Mouse (Mus musculus) urinary bladder, postnatal 36 days (tissue): ENCODE measurements around the gene Bsn.
A peak's percentile ranks its signal among the peaks of the same experiment; 100 is the strongest.

Experiments
- DNase-seq, 2 experiments: peaks; one replicate each; pipeline ENCODE4 v3.0.0; 2022; ENCODE audit warnings: low spot score in 2 of 2, mixed read lengths in 1 of 2

The Bsn gene

DNA sequence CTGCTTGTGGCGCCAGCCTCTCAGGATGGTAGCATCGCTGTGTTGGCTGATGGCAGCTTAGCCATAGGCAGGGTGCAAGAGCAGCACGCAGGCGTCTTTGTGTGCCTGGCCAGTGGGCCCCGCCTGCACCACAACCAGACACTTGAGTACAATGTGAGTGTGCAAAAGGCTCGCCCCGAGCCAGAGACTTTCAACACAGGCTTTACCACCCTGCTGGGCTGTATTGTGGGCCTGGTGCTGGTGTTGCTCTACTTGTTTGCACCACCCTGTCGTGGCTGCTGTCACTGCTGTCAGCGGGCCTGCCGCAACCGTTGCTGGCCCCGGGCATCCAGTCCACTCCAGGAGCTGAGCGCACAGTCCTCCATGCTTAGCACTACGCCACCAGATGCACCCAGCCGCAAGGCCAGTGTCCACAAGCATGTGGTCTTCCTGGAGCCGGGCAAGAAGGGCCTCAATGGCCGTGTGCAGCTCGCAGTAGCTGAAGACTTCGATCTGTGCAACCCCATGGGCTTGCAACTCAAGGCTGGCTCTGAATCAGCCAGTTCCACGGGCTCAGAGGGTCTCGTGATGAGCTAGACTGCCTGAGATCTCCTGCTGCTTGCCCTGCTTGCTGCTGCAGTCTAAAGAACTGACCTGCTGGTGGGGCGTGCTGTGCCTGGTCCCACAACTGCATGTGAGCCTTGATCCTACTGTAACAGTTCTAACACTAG, 135.7 kb downstream of the Bsn start:
- no peak for DNase-seq

GRCm38 (mm10) chr9:108053665-108054225, 136.4 kb downstream of the Bsn start:
- no peak for DNase-seq

- peak; percentile 97 for DNase-seq
Measured at GRCm38 (mm10) chr9:108052885-108053664, 137.1 kb downstream of the Bsn start, which contains the start of gene Amigo3. TSS of gene Amigo3 (plus strand) at chr9:108053159.

GRCm38 (mm10) chr9:108052411-108052810, 137.8 kb downstream of the Bsn start:
- DNase-seq: no peak

DNA sequence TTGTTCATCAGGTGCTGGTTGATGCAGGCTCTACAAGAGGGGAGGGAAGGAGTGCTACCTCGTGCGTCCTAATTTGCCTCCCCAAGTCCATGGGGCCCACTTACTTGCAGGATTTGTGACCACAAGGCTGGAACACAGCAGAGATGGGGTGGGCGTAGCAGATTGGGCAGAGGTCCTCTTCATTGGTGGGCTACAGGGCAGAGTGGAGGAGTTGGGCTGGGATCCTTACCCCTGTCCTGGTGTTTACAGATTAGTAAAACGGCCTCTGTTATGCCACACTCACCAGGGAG, 138.3 kb downstream of the Bsn start:
- no peak for DNase-seq

- no peak for DNase-seq
Measured at GRCm38 (mm10) chr9:108051184-108051930, 138.8 kb downstream of the Bsn start.

GRCm38 (mm10) chr9:108049561-108050251, 140.5 kb downstream of the Bsn start:
- no peak for DNase-seq

DNA sequence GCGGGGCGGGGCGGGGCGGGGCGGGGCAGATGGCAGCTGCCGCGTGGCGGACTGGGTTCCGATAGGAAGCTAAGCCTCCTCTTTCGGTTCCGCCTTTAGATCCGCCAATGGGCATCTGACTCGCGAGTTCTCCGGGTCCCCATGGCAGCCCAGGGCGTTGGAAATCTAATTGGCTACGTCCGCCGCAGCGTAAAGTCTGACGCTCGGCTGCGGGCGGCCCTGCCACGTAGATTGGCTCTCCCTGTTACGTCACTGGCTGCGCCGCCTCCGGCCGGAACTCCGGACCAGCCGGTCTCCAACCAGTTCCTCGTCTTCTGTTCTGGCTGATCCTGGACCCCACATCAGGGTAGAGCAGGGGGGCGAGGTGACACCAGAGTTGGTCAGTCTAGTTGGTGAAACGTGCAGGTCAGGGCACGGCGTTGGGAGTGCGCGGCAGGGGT, 141.1 kb downstream of the Bsn start, which contains the start of gene Gmppb:
Gene Gmppb (plus strand): TSS at position 227 of the 440 bp plus-strand sequence.
- peak; percentile 93 to 98 for DNase-seq

GRCm38 (mm10) chr9:108048566-108048955, 141.6 kb downstream of the Bsn start:
- DNase-seq: no peak

GRCm38 (mm10) chr9:108047601-108048565, 142.3 kb downstream of the Bsn start:
- DNase-seq: no peak

- DNase-seq: no peak
Measured at GRCm38 (mm10) chr9:108046582-108046981, 143.6 kb downstream of the Bsn start.
